ENCODE assay signal across 14 mouse cellular contexts in genomic region chr11:90675479-90676110, GRCm38 (mm10). TPM values are rescaled to one million over a fixed set of nuclear protein-coding genes. Genes with fewer than 3 reads are reported as not detected.
DNase-seq lines count a peak whose midpoint lies in the region; ATAC-seq and TF ChIP-seq lines count a peak whose summit lies in the region.
"Had no signal": no experiment of that assay in that cellular context is flagged by ENCODE, and none has a peak within 500 bp of the region (broad histone marks: within the 10 kb centered on the region; RNA-seq: fewer than 3 reads in every experiment).

No protein-coding gene starts in this region.

- peak; percentile 82 for ATAC-seq in kidney, embryonic 15.5 days (replicated peaks; ENCODE audit: low FRiP score)
- ATAC-seq in erythroid progenitor cell, adult 5-6 weeks (replicated peaks; ENCODE audit: low FRiP score, poor library complexity, severe bottlenecking): peak; percentile 96
- peak; percentile 98 for ATAC-seq in liver, postnatal 0 days
- ATAC-seq: activated CD4-positive, CD25-positive, alpha-beta regulatory T cell, adult 4 months; midbrain, embryonic 15.5 days had no signal

- TF ChIP-seq RAD21 in MEL (IDR thresholded peaks at IDR 0.05; ENCODE audit: low read depth, low read length): no peak

- no peak for DNase-seq in kidney, adult 9 months
- peak; percentile 63 for DNase-seq in MEL (ENCODE audit: low read depth, low spot score)
- DNase-seq in liver, postnatal 0 days: no peak
- no peak for DNase-seq in right cerebral cortex, postnatal 36 days (ENCODE audit: low spot score in 2 of 2)
- no peak for DNase-seq in cerebellum, adult 18-20 months
- no peak for DNase-seq in lung, postnatal 25 days (ENCODE audit: low spot score)
- DNase-seq: kidney, adult 2 months; layer of hippocampus, adult 9-11 months; thymus, postnatal 14 days had no signal

- no peaks in the 10 kb centered on the region for H3K4me1 ChIP-seq in kidney, embryonic 15.5 days
- H3K4me1 ChIP-seq in MEL (ENCODE audit: control insufficient read depth in 1 of 2, insufficient read depth in 2 of 2, low read length in 2 of 2): peaks cover 3 to 18% of the 10 kb centered on the region in 2 experiments; a peak in 3 of 4 replicates
- H3K4me1 ChIP-seq in liver, postnatal 0 days (ENCODE audit: insufficient read depth): peaks cover 16% of the 10 kb centered on the region
- H3K4me1 ChIP-seq: limb, embryonic 13.5 days; midbrain, embryonic 15.5 days had no signal

- H3K9ac ChIP-seq in kidney, embryonic 15.5 days: no peak overlapping the region
- no peak overlapping the region for H3K9ac ChIP-seq in MEL (ENCODE audit: control insufficient read depth, low read depth, low read length, poor library complexity, severe bottlenecking)
- H3K9ac ChIP-seq in liver, postnatal 0 days (replicated peaks): peak overlapping the region; percentile 64
- H3K9ac ChIP-seq: limb, embryonic 13.5 days; midbrain, embryonic 15.5 days had no signal

- no peak for TF ChIP-seq POLR2A in MEL (IDR thresholded peaks at IDR 0.05; ENCODE audit: control insufficient read depth in 1 of 2, insufficient read depth in 1 of 2, low read depth in 1 of 2, low read length in 2 of 2, poor library complexity in 1 of 2)

- H3K9me3 ChIP-seq in kidney, embryonic 15.5 days (replicated peaks): no peaks in the 10 kb centered on the region
- no peaks in the 10 kb centered on the region for H3K9me3 ChIP-seq in MEL (replicated peaks; ENCODE audit: insufficient read depth, low read length)
- H3K9me3 ChIP-seq in liver, postnatal 0 days (ENCODE audit: low read length): no peaks in the 10 kb centered on the region
- H3K9me3 ChIP-seq: limb, embryonic 13.5 days; midbrain, embryonic 15.5 days had no signal

- H3K27ac ChIP-seq in kidney, embryonic 15.5 days: no peak overlapping the region
- H3K27ac ChIP-seq in MEL (ENCODE audit: control insufficient read depth, low read depth, low read length): peak overlapping the region; percentile 49
- peak overlapping the region; percentile 82 for H3K27ac ChIP-seq in liver, postnatal 0 days (ENCODE audit: low read depth)
- H3K27ac ChIP-seq: limb, embryonic 13.5 days; midbrain, embryonic 15.5 days had no signal

- no peak overlapping the region for H3K4me3 ChIP-seq in kidney, embryonic 15.5 days (replicated peaks)
- H3K4me3 ChIP-seq in MEL (ENCODE audit: control insufficient read depth in 1 of 2, insufficient read depth in 1 of 2, low read depth in 2 of 2, low read length in 2 of 2): no peak overlapping the region
- H3K4me3 ChIP-seq in liver, postnatal 0 days (ENCODE audit: low read depth, low read length): peak overlapping the region; percentile 46
- H3K4me3 ChIP-seq: limb, embryonic 13.5 days; midbrain, embryonic 15.5 days had no signal

- no peak for TF ChIP-seq CTCF in MEL (IDR thresholded peaks at IDR 0.05 in 2 of 3, conservative IDR thresholded peaks at IDR 0.05 in 1 of 3; ENCODE audit: control insufficient read depth in 1 of 3, insufficient read depth in 1 of 3, low read depth in 2 of 3, low read length in 3 of 3, poor library complexity in 1 of 3, severe bottlenecking in 1 of 3)
- no peak for TF ChIP-seq CTCF in liver, postnatal 0 days (IDR thresholded peaks at IDR 0.05; ENCODE audit: low read depth)

- WGBS in kidney, embryonic 15.5 days: 74% methylated on average over 5 of the region's 5 CpGs
- WGBS in liver, postnatal 0 days (ENCODE audit: insufficient replicate concordance): 31% methylated on average over 5 of the region's 5 CpGs

- TF ChIP-seq EP300 in MEL (IDR thresholded peaks at IDR 0.05; ENCODE audit: low read depth in 1 of 2, low read length in 2 of 2): peak; percentile 72 to 84
- TF ChIP-seq EP300 in liver, postnatal 0 days (IDR thresholded peaks at IDR 0.05; ENCODE audit: low read depth): peak; percentile 98

- peaks cover 20% of the 10 kb centered on the region for H3K36me3 ChIP-seq in kidney, embryonic 15.5 days
- H3K36me3 ChIP-seq in MEL (ENCODE audit: control insufficient read depth in 1 of 2, insufficient read depth in 2 of 2, low read length in 2 of 2): peaks cover 12 to 25% of the 10 kb centered on the region in 2 experiments
- H3K36me3 ChIP-seq in liver, postnatal 0 days (replicated peaks; ENCODE audit: insufficient read depth, low read length): peaks cover 42% of the 10 kb centered on the region
- H3K36me3 ChIP-seq: limb, embryonic 13.5 days; midbrain, embryonic 15.5 days had no signal

- no peaks in the 10 kb centered on the region for H3K79me2 ChIP-seq in MEL (ENCODE audit: control insufficient read depth, insufficient read depth, low read length, poor library complexity)

- no peaks in the 10 kb centered on the region for H3K27me3 ChIP-seq in kidney, embryonic 15.5 days
- no peaks in the 10 kb centered on the region for H3K27me3 ChIP-seq in MEL (ENCODE audit: control insufficient read depth in 1 of 2, insufficient read depth in 2 of 2, low read length in 2 of 2)
- H3K27me3 ChIP-seq in liver, postnatal 0 days (ENCODE audit: insufficient read depth, low read length): no peaks in the 10 kb centered on the region
- H3K27me3 ChIP-seq: limb, embryonic 13.5 days; midbrain, embryonic 15.5 days had no signal

- no peak overlapping the region for H3K4me2 ChIP-seq in kidney, embryonic 15.5 days
- peak overlapping the region; percentile 65 for H3K4me2 ChIP-seq in liver, postnatal 0 days (ENCODE audit: low read depth, low read length)
- H3K4me2 ChIP-seq: limb, embryonic 13.5 days; midbrain, embryonic 15.5 days had no signal

TF ChIP-seq in MEL, 35 proteins besides CTCF, POLR2A, EP300 and RAD21 (continues in another document):
- TF ChIP-seq GABPA (IDR thresholded peaks at IDR 0.05; ENCODE audit: low read depth, low read length): no peak
- TF ChIP-seq MAX (IDR thresholded peaks at IDR 0.05; ENCODE audit: low read length): peak; percentile 43; the same call in 1 of the 2 replicates
- no peak for TF ChIP-seq MYC (IDR thresholded peaks at IDR 0.05; ENCODE audit: low read depth, low read length)
- no peak for TF ChIP-seq ZMIZ1 (IDR thresholded peaks at IDR 0.05; ENCODE audit: low read depth, low read length)
- no peak for TF ChIP-seq E2F4 (IDR thresholded peaks at IDR 0.05; ENCODE audit: borderline replicate concordance, low read depth, low read length)
- no peak for TF ChIP-seq USF2 (IDR thresholded peaks at IDR 0.05; ENCODE audit: borderline replicate concordance in 1 of 2, insufficient read depth in 1 of 2, low read depth in 1 of 2, low read length in 2 of 2)
- TF ChIP-seq TBP (IDR thresholded peaks at IDR 0.05; ENCODE audit: low read depth, low read length): no peak
- no peak for TF ChIP-seq KAT2A (conservative IDR thresholded peaks at IDR 0.05; ENCODE audit: low read depth, low read length)
- TF ChIP-seq RCOR1 (IDR thresholded peaks at IDR 0.05; ENCODE audit: low read depth, low read length): no peak; the same call in 1 of the 2 replicates
- peak; percentile 62 for TF ChIP-seq TAL1 (IDR thresholded peaks at IDR 0.05; ENCODE audit: low read length)
- no peak for TF ChIP-seq HCFC1 (IDR thresholded peaks at IDR 0.05; ENCODE audit: low read depth, low read length)
- TF ChIP-seq ELF1 (IDR thresholded peaks at IDR 0.05; ENCODE audit: low read depth, low read length): no peak
- peak; percentile 62 for TF ChIP-seq ETS1 (IDR thresholded peaks at IDR 0.05; ENCODE audit: low read depth, low read length)
- no peak for TF ChIP-seq ZKSCAN1 (IDR thresholded peaks at IDR 0.05; ENCODE audit: low read depth, low read length)
- TF ChIP-seq BHLHE40 (IDR thresholded peaks at IDR 0.05; ENCODE audit: borderline replicate concordance, low read depth, low read length): peak; percentile 6; the same call in 1 of the 2 replicates
- no peak for TF ChIP-seq NELFE (IDR thresholded peaks at IDR 0.05; ENCODE audit: low read depth, low read length)
- TF ChIP-seq MXI1 (IDR thresholded peaks at IDR 0.05; ENCODE audit: low read depth, low read length): no peak
- no peak for TF ChIP-seq POLR2AphosphoS5 (IDR thresholded peaks at IDR 0.05; ENCODE audit: borderline replicate concordance, low read depth, low read length)
- TF ChIP-seq MAFK (IDR thresholded peaks at IDR 0.05; ENCODE audit: borderline replicate concordance, low read depth, low read length): 0 out of 2 replicates have a peak, but pooled peaks have one; percentile 8
- no peak for TF ChIP-seq JUND (IDR thresholded peaks at IDR 0.05; ENCODE audit: low read depth, low read length)
- TF ChIP-seq MEF2A (IDR thresholded peaks at IDR 0.05; ENCODE audit: extremely low read depth, insufficient replicate concordance, low read depth, low read length, poor library complexity, severe bottlenecking): no peak

RNA-seq across cellular contexts. Expression of gene Tom1l1, which starts 12.6 kb away (rescaled TPM):
- polyA plus RNA-seq in kidney, embryonic 15.5 days (2015; fragmentation: Nextera tagmentation; extraction: Ambion mirVana): 36.0 and 39.3 TPM in 2 replicates
- 25.4 and 34.7 TPM in 2 replicates for total RNA-seq in MEL (2012; rRNA removed)
- polyA plus RNA-seq in MEL (2012; ENCODE audit: insufficient read depth in 1 of 2, insufficient read length in 2 of 2, low read depth in 1 of 2, low replicate concordance in 2 of 2, missing spikeins in 1 of 2): 10 to 100 TPM in 1 of 2 experiments, not detected in 1; 41.3 TPM
- total RNA-seq in erythroid progenitor cell, adult 5-6 weeks (2015; ENCODE audit: low replicate concordance): 183 and 280 TPM in 2 replicates
- 256 and 270 TPM in 2 replicates for total RNA-seq in erythroid progenitor cell, adult 5-6 weeks (2017; ENCODE audit: low replicate concordance)
- polyA plus RNA-seq in liver, postnatal 0 days (2015; fragmentation: Nextera tagmentation; extraction: Ambion mirVana): 24.0 and 24.6 TPM in 2 replicates

RNA-seq across cellular contexts. Expression of gene Cox11, which starts 37.6 kb away (rescaled TPM):
- 37.5 and 38.5 TPM in 2 replicates for polyA plus RNA-seq in kidney, embryonic 15.5 days (2015; fragmentation: Nextera tagmentation; extraction: Ambion mirVana)
- total RNA-seq in MEL (2012; rRNA removed): 19.3 and 22.1 TPM in 2 replicates
- polyA plus RNA-seq in MEL (2012; ENCODE audit: insufficient read depth in 1 of 2, insufficient read length in 2 of 2, low read depth in 1 of 2, low replicate concordance in 2 of 2, missing spikeins in 1 of 2): 10 to 100 TPM in 1 of 2 experiments, not detected in 1; 21.0 TPM
- 78.8 and 83.3 TPM in 2 replicates for total RNA-seq in erythroid progenitor cell, adult 5-6 weeks (2015; ENCODE audit: low replicate concordance)
- total RNA-seq in erythroid progenitor cell, adult 5-6 weeks (2017; ENCODE audit: low replicate concordance): 48.9 and 82.8 TPM in 2 replicates
- polyA plus RNA-seq in liver, postnatal 0 days (2015; fragmentation: Nextera tagmentation; extraction: Ambion mirVana): 16.3 and 22.5 TPM in 2 replicates

RNA-seq across cellular contexts. Expression of gene Stxbp4, which starts 37.7 kb away (rescaled TPM):
- 26.9 and 28.0 TPM in 2 replicates for polyA plus RNA-seq in kidney, embryonic 15.5 days (2015; fragmentation: Nextera tagmentation; extraction: Ambion mirVana)
- total RNA-seq in MEL (2012; rRNA removed): 3.5 and 4.0 TPM in 2 replicates
- polyA plus RNA-seq in MEL (2012; ENCODE audit: insufficient read depth in 1 of 2, insufficient read length in 2 of 2, low read depth in 1 of 2, low replicate concordance in 2 of 2, missing spikeins in 1 of 2): 1 to 10 TPM in 1 of 2 experiments, not detected in 1; 4.9 TPM
- total RNA-seq in erythroid progenitor cell, adult 5-6 weeks (2015; ENCODE audit: low replicate concordance): 53.0 and 65.4 TPM in 2 replicates
- 47.2 and 50.9 TPM in 2 replicates for total RNA-seq in erythroid progenitor cell, adult 5-6 weeks (2017; ENCODE audit: low replicate concordance)
- polyA plus RNA-seq in liver, postnatal 0 days (2015; fragmentation: Nextera tagmentation; extraction: Ambion mirVana): 1.3 and 1.9 TPM in 2 replicates
